Mouse (Mus musculus): ENCODE data around the gene Kidins220. TPM values are rescaled to one million over a fixed set of nuclear protein-coding genes. Genes with fewer than 3 reads are reported as not detected.
A peak's percentile ranks its signal among the peaks of the same experiment; 100 is the strongest.

The Kidins220 gene
- total and polyA plus RNA-seq, 2 experiments = 21.8 to 26.6 TPM

DNA sequence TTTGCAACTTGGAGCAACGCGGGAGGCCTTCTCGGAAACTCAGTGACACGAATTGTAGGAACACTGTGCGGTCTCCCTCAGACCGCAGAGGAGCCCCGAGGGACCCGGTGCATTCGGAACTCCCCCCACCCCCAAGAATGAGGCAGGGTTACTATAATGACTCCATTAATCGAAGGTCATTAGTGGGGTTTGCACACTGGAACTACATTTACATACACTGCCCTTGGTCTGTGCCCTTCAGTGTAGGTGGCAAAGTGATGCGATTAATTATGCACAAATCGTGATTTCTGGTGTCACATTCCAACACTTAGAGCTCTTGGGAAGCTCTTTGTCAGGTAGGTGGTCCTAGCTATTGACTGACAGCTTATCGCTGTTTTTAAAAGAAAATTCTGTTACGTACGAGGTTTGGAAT lies 121.9 kb downstream of the Kidins220 start:
- DNase-seq (ENCODE audit: extremely low read depth, low read depth, low spot score) = no peak
- Histone ChIP-seq H3K27ac (replicated peaks; ENCODE audit: insufficient read depth, low read depth, low read length) (peak overlapping the region; percentile 92), H3K4me3 (ENCODE audit: insufficient read depth, low read depth, low read length) (peak overlapping the region; percentile 73), H3K36me3 (ENCODE audit: control insufficient read depth, insufficient read depth, low read length) (peaks cover 4% of the 10 kb centered on the region; the same call in 1 of the 2 replicates), H3K4me1 (ENCODE audit: control insufficient read depth, insufficient read depth, low read length) (peaks cover 8% of the 10 kb centered on the region), H3K79me2 (ENCODE audit: control insufficient read depth, insufficient read depth, low read length) (peaks cover 7% of the 10 kb centered on the region; the same call in 1 of the 2 replicates), H3K9ac (ENCODE audit: low read depth, low read length) (peak overlapping the region; percentile 82), H3K27me3 (ENCODE audit: control insufficient read depth, insufficient read depth, low read length) (no peaks in the 10 kb centered on the region)
- TF ChIP-seq CTCF (IDR thresholded peaks at IDR 0.05; ENCODE audit: low read depth, low read length) (no peak), POLR2A (IDR thresholded peaks at IDR 0.05; ENCODE audit: extremely low read depth, insufficient read depth, low read length) (no peak)
- 3% methylated on average over 15 of the region's 15 CpGs for WGBS

DNA sequence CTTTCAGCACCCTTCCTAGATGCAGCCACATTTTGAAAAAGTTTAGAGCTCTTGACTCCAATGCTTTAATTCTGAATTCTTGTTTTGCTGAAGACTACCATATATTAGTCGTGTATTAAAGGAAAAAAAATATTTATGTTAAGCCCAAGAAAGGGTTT lies 122.2 kb downstream of the Kidins220 start, which contains the start of gene Id2:
Id2 (minus strand) TSS at position 89 of the 158 bp plus-strand sequence.
- Histone ChIP-seq H3K79me2 (ENCODE audit: control insufficient read depth, insufficient read depth, low read length) (peaks cover 7% of the 10 kb centered on the region; the same call in 1 of the 2 replicates), H3K27me3 (ENCODE audit: control insufficient read depth, insufficient read depth, low read length) (no peaks in the 10 kb centered on the region), H3K4me3 (ENCODE audit: insufficient read depth, low read depth, low read length) (peak within 1 kb of the TSS; percentile 73), H3K9ac (ENCODE audit: low read depth, low read length) (peak within 1 kb of the TSS; percentile 93), H3K4me1 (ENCODE audit: control insufficient read depth, insufficient read depth, low read length) (peaks cover 8% of the 10 kb centered on the region), H3K27ac (replicated peaks; ENCODE audit: insufficient read depth, low read depth, low read length) (peak within 1 kb of the TSS; percentile 99), H3K36me3 (ENCODE audit: control insufficient read depth, insufficient read depth, low read length) (peaks cover 4% of the 10 kb centered on the region; the same call in 1 of the 2 replicates)
- TF ChIP-seq POLR2A (IDR thresholded peaks at IDR 0.05; ENCODE audit: extremely low read depth, insufficient read depth, low read length) (no peak), CTCF (IDR thresholded peaks at IDR 0.05; ENCODE audit: low read depth, low read length) (no peak)
- 3% methylated on average over 1 of the region's 1 CpGs for WGBS
- no peak for DNase-seq (ENCODE audit: extremely low read depth, low read depth, low spot score)

DNA sequence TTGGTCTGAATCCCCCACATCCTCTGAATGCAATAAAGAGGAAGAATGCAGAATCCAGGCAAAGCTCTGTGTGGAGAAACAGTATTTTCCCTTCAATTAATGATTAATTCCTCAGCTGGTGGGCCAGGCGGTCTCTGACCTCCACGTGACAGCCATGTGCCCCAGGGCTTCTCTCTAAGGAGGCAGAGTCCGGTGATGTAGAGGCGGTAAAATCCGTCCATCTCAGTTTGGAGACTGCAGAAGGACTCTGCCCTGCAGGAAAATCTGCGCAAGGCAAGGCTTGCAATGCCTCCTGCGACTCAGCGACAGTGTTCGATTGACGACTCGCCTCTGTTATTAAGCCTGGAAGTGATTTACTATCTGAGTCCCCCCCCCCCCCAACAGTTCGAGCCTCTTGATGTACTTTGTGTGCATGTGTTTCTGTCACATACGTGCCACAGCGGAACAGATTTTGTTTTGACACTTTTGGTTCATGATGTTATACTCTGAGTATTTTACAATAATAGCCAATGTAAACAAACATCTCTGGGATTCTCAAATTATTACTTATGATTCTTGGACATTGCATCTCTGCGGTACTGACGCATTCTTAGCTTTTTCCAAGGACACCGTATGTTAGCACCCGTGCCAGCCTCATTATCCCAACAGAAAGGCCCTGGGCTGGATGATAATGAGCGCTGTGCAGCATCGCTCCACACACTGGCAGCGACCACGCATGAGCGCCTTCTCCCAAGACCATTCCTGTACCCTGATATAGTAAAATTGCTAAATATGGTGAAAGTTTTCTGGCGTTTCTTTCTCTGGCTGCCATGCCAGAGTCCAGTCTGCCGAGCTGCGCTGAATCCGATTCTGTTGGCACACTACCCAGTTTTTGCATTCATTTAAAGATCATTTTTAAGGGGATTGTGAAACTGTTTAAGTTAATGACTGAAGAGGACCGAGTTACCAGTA lies 122.8 kb downstream of the Kidins220 start:
- Histone ChIP-seq H3K4me1 (ENCODE audit: control insufficient read depth, insufficient read depth, low read length) (peaks cover 7% of the 10 kb centered on the region), H3K27me3 (ENCODE audit: control insufficient read depth, insufficient read depth, low read length) (no peaks in the 10 kb centered on the region), H3K27ac (replicated peaks; ENCODE audit: insufficient read depth, low read depth, low read length) (peak overlapping the region; percentile 99), H3K9ac (ENCODE audit: low read depth, low read length) (peak overlapping the region; percentile 93), H3K79me2 (ENCODE audit: control insufficient read depth, insufficient read depth, low read length) (peaks cover 7% of the 10 kb centered on the region; the same call in 1 of the 2 replicates), H3K36me3 (ENCODE audit: control insufficient read depth, insufficient read depth, low read length) (peaks cover 4% of the 10 kb centered on the region; the same call in 1 of the 2 replicates), H3K4me3 (ENCODE audit: insufficient read depth, low read depth, low read length) (peak overlapping the region; percentile 73)
- TF ChIP-seq POLR2A (IDR thresholded peaks at IDR 0.05; ENCODE audit: extremely low read depth, insufficient read depth, low read length) (peak; percentile 43; the same call in 1 of the 2 replicates), CTCF (IDR thresholded peaks at IDR 0.05; ENCODE audit: low read depth, low read length) (no peak)
- 12% methylated on average over 28 of the region's 28 CpGs for whole genome bisulfite sequencing
- peak; percentile 95 for DNase-seq (ENCODE audit: extremely low read depth, low read depth, low spot score)

DNA sequence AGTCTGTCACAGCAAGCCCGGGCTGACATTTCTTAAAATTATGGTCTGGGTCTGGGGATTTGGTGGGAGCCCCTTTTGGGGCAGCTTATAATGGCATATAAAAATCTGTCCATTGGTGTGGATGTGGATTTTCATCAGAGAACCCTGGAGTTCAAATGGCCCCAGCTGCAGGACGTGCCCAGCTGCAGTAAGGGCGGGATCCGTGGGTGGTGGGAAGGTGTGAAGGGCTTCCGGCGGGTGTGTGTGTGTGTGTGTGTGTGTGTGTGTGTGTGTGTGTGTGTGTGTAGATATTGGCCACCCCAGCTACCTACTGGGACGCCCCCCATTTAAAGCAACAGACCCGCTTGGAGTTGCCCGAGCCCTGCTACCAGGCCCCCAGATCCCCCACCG lies 123.4 kb downstream of the Kidins220 start:
- TF ChIP-seq POLR2A (IDR thresholded peaks at IDR 0.05; ENCODE audit: extremely low read depth, insufficient read depth, low read length) (no peak), CTCF (IDR thresholded peaks at IDR 0.05; ENCODE audit: low read depth, low read length) (no peak)
- peaks cover 5% of the 10 kb centered on the region for H3K4me1 ChIP-seq (ENCODE audit: control insufficient read depth, insufficient read depth, low read length)
- 1% methylated on average over 10 of the region's 10 CpGs for WGBS
- H3K27me3 ChIP-seq (ENCODE audit: control insufficient read depth, insufficient read depth, low read length) = no peaks in the 10 kb centered on the region
- no peak for DNase-seq (ENCODE audit: extremely low read depth, low read depth, low spot score)
- H3K36me3 ChIP-seq (ENCODE audit: control insufficient read depth, insufficient read depth, low read length) = peaks cover 4% of the 10 kb centered on the region; the same call in 1 of the 2 replicates
- H3K9ac ChIP-seq (ENCODE audit: low read depth, low read length) = peak overlapping the region; percentile 93
- peaks cover 7% of the 10 kb centered on the region; the same call in 1 of the 2 replicates for H3K79me2 ChIP-seq (ENCODE audit: control insufficient read depth, insufficient read depth, low read length)
- H3K4me3 ChIP-seq (ENCODE audit: insufficient read depth, low read depth, low read length) = peak overlapping the region; percentile 73
- peak overlapping the region; percentile 99 for H3K27ac ChIP-seq (replicated peaks; ENCODE audit: insufficient read depth, low read depth, low read length)

DNA sequence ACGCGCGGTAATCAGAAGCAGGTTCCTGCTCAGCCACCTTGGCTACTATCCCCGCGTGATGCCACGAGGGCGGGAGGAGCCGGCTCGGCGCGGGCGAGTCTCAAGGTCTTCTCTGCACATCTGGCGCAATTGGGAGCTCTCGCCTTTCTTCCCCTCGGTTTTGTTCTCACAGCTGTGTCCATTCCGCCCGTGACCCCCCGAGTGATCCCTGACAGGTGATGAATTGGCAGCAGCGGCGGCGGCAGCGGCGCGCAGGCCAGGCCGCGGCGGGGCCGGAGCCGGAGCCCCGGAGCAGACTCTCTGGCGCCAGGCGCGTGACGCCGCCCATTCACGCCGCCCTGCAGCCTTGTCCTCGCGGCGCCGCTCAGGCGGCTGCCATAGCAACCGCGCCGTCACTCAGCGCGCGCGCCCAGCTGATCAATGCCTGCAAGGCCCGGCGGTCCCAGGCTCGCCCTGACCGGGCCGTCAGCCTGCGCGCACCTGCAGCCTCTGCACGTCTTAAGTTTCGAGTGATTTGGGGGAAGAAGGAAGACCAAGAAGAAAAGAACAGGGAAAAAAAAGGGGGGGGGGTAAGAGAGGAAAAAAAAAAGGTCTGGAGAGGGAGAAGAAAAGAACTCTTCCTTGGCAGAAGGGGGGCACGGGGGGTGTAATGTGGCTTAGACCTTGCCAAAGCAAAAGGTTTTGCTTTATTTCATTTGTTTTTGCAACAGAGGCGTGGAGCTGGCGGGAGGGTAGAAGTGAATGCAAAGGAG lies 124.0 kb downstream of the Kidins220 start:
- Histone ChIP-seq H3K4me1 (ENCODE audit: control insufficient read depth, insufficient read depth, low read length) (peaks cover 4% of the 10 kb centered on the region), H3K36me3 (ENCODE audit: control insufficient read depth, insufficient read depth, low read length) (peaks cover 4% of the 10 kb centered on the region; the same call in 1 of the 2 replicates), H3K27me3 (ENCODE audit: control insufficient read depth, insufficient read depth, low read length) (no peaks in the 10 kb centered on the region), H3K9ac (ENCODE audit: low read depth, low read length) (peak overlapping the region; percentile 95), H3K79me2 (ENCODE audit: control insufficient read depth, insufficient read depth, low read length) (peaks cover 7% of the 10 kb centered on the region; the same call in 1 of the 2 replicates), H3K4me3 (ENCODE audit: insufficient read depth, low read depth, low read length) (peak overlapping the region; percentile 73), H3K27ac (replicated peaks; ENCODE audit: insufficient read depth, low read depth, low read length) (peak overlapping the region; percentile 99)
- under 1% methylated on average over 61 of the region's 61 CpGs for WGBS
- TF ChIP-seq CTCF (IDR thresholded peaks at IDR 0.05; ENCODE audit: low read depth, low read length) (no peak), POLR2A (IDR thresholded peaks at IDR 0.05; ENCODE audit: extremely low read depth, insufficient read depth, low read length) (peak; percentile 70; the same call in 1 of the 2 replicates)
- DNase-seq (ENCODE audit: extremely low read depth, low read depth, low spot score) = peak; percentile 77

Measured in liver, adult 2 months (tissue).